Mouse (Mus musculus) ES-E14 (cell line): ENCODE data around the gene Igsf9b.

Experiments used
- HCFC1 ChIP-seq: IDR thresholded peaks from 2 replicates; pipeline ENCODE4 v1.6.1; 2012; ENCODE audit warnings: low read length, inconsistent platforms, borderline replicate concordance; ENCODE audit not compliant: insufficient read depth
- ZC3H11A ChIP-seq: IDR thresholded peaks from 2 replicates; pipeline ENCODE4 v1.6.1; 2012; ENCODE audit warnings: low read depth, mild to moderate bottlenecking, inconsistent platforms, low read length, borderline replicate concordance

- TF ChIP-seq ZC3H11A (no peak), HCFC1 (no peak)
These were observed 23.3 kb downstream of the Igsf9b start for GRCm38 (mm10) chr9:27322277-27322676.
